Mouse (Mus musculus): ENCODE measurements around the gene Cul4b. TPM values are rescaled to one million over a fixed set of nuclear protein-coding genes. Genes with fewer than 3 reads are reported as not detected.

The Cul4b gene
- polyA plus RNA-seq, 1 experiment from 2014 or later = 11.6 TPM

DNA sequence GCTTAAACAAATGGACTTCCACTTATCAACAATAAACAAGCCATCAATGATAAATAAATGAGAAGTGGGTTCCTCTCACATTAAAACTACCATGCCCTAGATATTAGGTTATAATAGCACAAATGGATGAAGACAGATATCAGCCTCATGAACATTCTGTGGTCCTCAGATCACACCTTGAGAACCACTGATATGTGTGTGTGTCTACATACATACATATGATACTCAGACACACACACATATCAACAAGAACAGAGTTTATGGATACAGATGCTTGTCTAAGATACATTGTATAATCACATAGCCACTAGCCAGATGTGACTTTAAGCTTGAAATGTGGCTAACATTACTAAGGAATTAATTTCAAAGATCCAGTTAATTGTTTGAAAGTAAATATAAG, 7.3 kb upstream of the Cul4b start:
- no peaks in the 10 kb centered on the region for H3K9me3 ChIP-seq (ENCODE audit: control insufficient read depth, low read length)
- ATAC-seq (ENCODE audit: low FRiP score, low TSS enrichment) (no peak), DNase-seq (ENCODE audit: low spot score) (no peak)
- no peak overlapping the region for H3K4me3 ChIP-seq (ENCODE audit: low read depth, low read length)
- no peaks in the 10 kb centered on the region for H3K27me3 ChIP-seq (ENCODE audit: control insufficient read depth, insufficient read depth, low read length)
- no peaks in the 10 kb centered on the region for H3K36me3 ChIP-seq (ENCODE audit: control insufficient read depth, insufficient read depth, low read length)
- H3K9ac ChIP-seq (ENCODE audit: low read length) = no peak overlapping the region
- H3K4me2 ChIP-seq (replicated peaks; ENCODE audit: low read depth) = no peak overlapping the region
- H3K27ac ChIP-seq (replicated peaks) = no peak overlapping the region
- no peak for TF ChIP-seq CTCF (IDR thresholded peaks at IDR 0.05; ENCODE audit: low read depth)
- TF ChIP-seq EP300 (optimal IDR thresholded peaks at IDR 0.05) = no peak
- H3K4me1 ChIP-seq (replicated peaks; ENCODE audit: control insufficient read depth, insufficient read depth) = no peaks in the 10 kb centered on the region

DNA sequence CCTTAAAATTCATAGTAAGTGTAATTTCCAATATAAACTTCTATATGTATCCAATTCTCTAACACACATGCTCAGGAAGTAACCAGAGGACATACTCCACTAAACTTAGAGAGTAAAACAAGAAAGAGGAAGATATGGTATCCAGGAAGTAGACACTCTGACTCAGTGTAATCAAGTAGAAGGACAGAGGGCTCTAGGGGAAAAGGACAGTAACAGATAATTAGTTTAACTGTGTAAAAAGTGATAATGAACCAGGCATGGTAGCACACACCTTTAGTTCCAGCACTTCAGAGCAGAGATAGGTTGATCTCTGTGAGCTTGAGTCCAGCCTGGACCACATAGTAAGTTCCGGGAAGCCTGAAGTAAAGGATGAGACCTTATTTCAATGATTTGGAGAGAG, 5.1 kb upstream of the Cul4b start:
- Histone ChIP-seq H3K36me3 (ENCODE audit: control insufficient read depth, insufficient read depth, low read length) (no peaks in the 10 kb centered on the region), H3K4me1 (replicated peaks; ENCODE audit: control insufficient read depth, insufficient read depth) (no peaks in the 10 kb centered on the region), H3K27ac (replicated peaks) (no peak overlapping the region), H3K9ac (ENCODE audit: low read length) (no peak overlapping the region), H3K4me2 (replicated peaks; ENCODE audit: low read depth) (no peak overlapping the region), H3K4me3 (ENCODE audit: low read depth, low read length) (no peak overlapping the region), H3K27me3 (ENCODE audit: control insufficient read depth, insufficient read depth, low read length) (no peaks in the 10 kb centered on the region), H3K9me3 (ENCODE audit: control insufficient read depth, low read length) (no peaks in the 10 kb centered on the region)
- DNase-seq (ENCODE audit: low spot score) (no peak), ATAC-seq (ENCODE audit: low FRiP score, low TSS enrichment) (no peak)
- TF ChIP-seq EP300 (optimal IDR thresholded peaks at IDR 0.05) = no peak
- TF ChIP-seq CTCF (IDR thresholded peaks at IDR 0.05; ENCODE audit: low read depth) = no peak
- 88% methylated on average over 1 of the region's 1 CpGs for WGBS

DNA sequence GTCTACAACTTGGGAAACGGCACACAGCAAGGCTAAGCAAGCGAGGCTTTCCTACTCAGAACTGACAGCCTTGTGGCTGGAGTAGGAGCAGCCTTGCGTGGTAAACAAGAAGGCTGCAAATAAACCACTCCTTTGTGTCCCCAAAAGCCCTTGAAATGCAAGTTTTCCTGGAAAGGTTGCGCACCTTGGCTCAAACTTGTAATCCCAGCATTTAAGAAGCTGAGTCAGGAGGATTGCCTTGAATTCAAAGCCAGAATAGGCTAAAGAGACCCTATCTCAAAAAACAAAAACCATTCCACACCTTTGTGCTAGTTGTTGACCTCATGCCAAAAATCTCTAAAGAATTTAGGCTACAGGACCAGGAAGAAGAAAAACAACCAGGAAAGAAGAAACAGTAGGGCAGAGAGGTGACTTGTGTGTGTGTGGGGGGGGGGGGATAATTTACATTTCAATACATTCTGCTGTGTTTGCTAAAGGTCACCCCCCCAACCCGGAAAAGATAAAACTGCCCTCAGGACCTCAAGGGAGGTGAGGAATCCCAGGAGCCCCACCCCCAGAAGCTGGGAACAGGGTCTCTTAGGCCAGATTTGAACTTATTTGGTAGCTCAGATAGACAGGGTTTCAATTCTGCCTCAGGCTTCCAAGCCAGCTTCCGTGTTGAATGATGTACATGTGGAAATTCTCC, 9.3 kb downstream of the Cul4b start:
- Histone ChIP-seq H3K27me3 (ENCODE audit: control insufficient read depth, insufficient read depth, low read length) (no peaks in the 10 kb centered on the region), H3K4me3 (ENCODE audit: low read depth, low read length) (no peak overlapping the region), H3K27ac (replicated peaks) (no peak overlapping the region), H3K4me1 (replicated peaks; ENCODE audit: control insufficient read depth, insufficient read depth) (no peaks in the 10 kb centered on the region), H3K4me2 (replicated peaks; ENCODE audit: low read depth) (no peak overlapping the region), H3K36me3 (ENCODE audit: control insufficient read depth, insufficient read depth, low read length) (no peaks in the 10 kb centered on the region), H3K9ac (ENCODE audit: low read length) (no peak overlapping the region), H3K9me3 (ENCODE audit: control insufficient read depth, low read length) (no peaks in the 10 kb centered on the region)
- ATAC-seq (ENCODE audit: low FRiP score, low TSS enrichment) = no peak
- TF ChIP-seq EP300 (optimal IDR thresholded peaks at IDR 0.05) (no peak), CTCF (IDR thresholded peaks at IDR 0.05; ENCODE audit: low read depth) (no peak)
- no peak for DNase-seq (ENCODE audit: low spot score)
- 66% methylated on average over 6 of the region's 6 CpGs for WGBS

DNA sequence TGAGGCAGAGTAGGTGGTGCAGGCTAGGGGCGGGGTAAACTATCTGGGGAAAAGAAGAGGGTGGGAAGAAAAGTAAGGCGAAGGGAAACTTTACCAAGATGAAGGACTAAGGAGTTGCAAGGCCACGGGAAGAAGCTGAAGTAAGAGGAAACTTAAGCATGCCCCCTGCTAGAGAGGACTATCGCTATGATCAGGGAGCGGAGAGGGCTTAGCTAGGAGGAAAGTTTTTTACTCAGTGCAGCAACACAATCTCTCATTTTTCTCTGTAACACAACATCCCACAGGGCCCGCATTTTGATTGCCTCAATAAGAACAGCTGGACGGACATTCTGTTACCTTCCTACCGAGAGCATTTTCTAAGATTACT, 10.8 kb downstream of the Cul4b start:
- no peaks in the 10 kb centered on the region for H3K27me3 ChIP-seq (ENCODE audit: control insufficient read depth, insufficient read depth, low read length)
- DNase-seq (ENCODE audit: low spot score) = peak; percentile 14
- peak overlapping the region; percentile 53 for H3K9ac ChIP-seq (ENCODE audit: low read length)
- peak overlapping the region; percentile 46 for H3K4me2 ChIP-seq (replicated peaks; ENCODE audit: low read depth)
- H3K36me3 ChIP-seq (ENCODE audit: control insufficient read depth, insufficient read depth, low read length) = no peaks in the 10 kb centered on the region
- no peak for TF ChIP-seq CTCF (IDR thresholded peaks at IDR 0.05; ENCODE audit: low read depth)
- no peak for TF ChIP-seq EP300 (optimal IDR thresholded peaks at IDR 0.05)
- H3K9me3 ChIP-seq (ENCODE audit: control insufficient read depth, low read length) = no peaks in the 10 kb centered on the region
- no peak for ATAC-seq (ENCODE audit: low FRiP score, low TSS enrichment)
- H3K27ac ChIP-seq (replicated peaks) = peak overlapping the region; percentile 95
- 8% methylated on average over 8 of the region's 8 CpGs for WGBS
- peak overlapping the region; percentile 49 for H3K4me3 ChIP-seq (ENCODE audit: low read depth, low read length)
- H3K4me1 ChIP-seq (replicated peaks; ENCODE audit: control insufficient read depth, insufficient read depth) = no peaks in the 10 kb centered on the region

DNA sequence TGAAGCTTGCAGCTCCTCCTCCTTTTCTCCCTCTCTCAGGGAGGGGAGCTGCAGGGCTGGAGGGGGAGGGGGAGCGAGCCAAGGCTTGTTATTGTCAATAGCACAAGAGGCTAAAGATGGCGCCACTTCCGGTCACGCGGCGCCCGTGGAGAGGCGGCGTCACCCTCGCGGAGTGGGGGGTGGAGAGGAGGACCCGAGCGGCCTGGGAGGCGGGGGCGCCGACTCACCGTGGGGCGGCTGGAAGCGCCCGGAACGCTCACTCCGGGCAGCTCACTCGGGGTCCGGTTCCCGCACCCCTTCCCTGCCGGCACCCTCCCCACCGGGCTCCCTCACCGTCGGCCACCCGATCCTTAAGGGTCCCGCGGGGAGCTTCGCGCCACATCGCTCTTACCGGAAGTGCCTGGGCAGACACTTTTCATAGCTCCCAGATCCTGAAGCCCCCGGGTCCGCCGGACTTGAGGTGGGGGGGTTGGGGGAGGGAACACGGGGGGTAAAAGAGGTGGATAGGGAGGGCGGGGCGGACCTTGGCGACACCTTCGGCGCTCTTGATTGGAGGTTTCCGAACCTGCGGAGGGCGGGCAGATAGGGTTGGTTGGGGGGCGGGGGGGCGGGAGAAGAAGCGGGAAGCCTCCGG, 11.3 kb downstream of the Cul4b start:
- 25% methylated on average over 21 of the region's 52 CpGs for WGBS
- Histone ChIP-seq H3K27ac (replicated peaks) (peak overlapping the region; percentile 95), H3K36me3 (ENCODE audit: control insufficient read depth, insufficient read depth, low read length) (no peaks in the 10 kb centered on the region), H3K27me3 (ENCODE audit: control insufficient read depth, insufficient read depth, low read length) (no peaks in the 10 kb centered on the region), H3K4me3 (ENCODE audit: low read depth, low read length) (peak overlapping the region; percentile 49), H3K9ac (ENCODE audit: low read length) (peak overlapping the region; percentile 76), H3K4me1 (replicated peaks; ENCODE audit: control insufficient read depth, insufficient read depth) (no peaks in the 10 kb centered on the region), H3K4me2 (replicated peaks; ENCODE audit: low read depth) (peak overlapping the region; percentile 68), H3K9me3 (ENCODE audit: control insufficient read depth, low read length) (no peaks in the 10 kb centered on the region)
- DNase-seq (ENCODE audit: low spot score) (peak; percentile 92), ATAC-seq (ENCODE audit: low FRiP score, low TSS enrichment) (peak; percentile 95)
- TF ChIP-seq CTCF (IDR thresholded peaks at IDR 0.05; ENCODE audit: low read depth) (no peak), EP300 (optimal IDR thresholded peaks at IDR 0.05) (no peak)

DNA sequence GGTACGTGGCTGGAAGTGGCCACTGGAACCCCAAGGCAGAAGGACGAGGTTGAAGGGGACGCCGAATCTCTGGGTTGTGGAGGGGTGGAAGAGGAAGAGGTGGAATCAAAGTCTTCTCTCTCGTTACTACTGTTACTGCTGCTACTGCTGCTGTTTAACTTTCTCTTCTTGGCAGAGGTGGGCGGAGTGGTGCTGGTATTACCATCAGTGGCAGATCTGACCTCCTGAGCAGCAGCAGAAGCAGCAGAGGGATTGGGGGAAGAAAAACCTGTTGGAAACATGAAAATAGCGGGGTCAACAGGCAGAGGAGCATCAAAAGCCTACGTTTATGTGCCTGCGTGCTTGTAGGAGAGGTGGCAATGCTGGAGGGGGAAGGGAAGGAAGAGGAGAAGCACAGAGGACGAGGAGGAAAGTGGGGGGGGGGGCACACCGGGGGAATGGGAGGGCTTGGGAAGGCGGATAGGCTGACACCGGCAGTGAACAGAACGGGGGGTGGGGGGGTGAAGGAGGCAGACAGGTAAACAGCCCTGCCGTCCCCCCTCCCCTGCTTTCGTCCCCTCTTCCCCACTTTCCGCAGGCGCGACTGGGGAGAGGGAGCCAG, 12.0 kb downstream of the Cul4b start:
- Histone ChIP-seq H3K27me3 (ENCODE audit: control insufficient read depth, insufficient read depth, low read length) (no peaks in the 10 kb centered on the region), H3K9me3 (ENCODE audit: control insufficient read depth, low read length) (no peaks in the 10 kb centered on the region), H3K27ac (replicated peaks) (peak overlapping the region; percentile 95), H3K4me2 (replicated peaks; ENCODE audit: low read depth) (peak overlapping the region; percentile 68), H3K9ac (ENCODE audit: low read length) (peak overlapping the region; percentile 76), H3K36me3 (ENCODE audit: control insufficient read depth, insufficient read depth, low read length) (no peaks in the 10 kb centered on the region), H3K4me1 (replicated peaks; ENCODE audit: control insufficient read depth, insufficient read depth) (no peaks in the 10 kb centered on the region), H3K4me3 (ENCODE audit: low read depth, low read length) (peak overlapping the region; percentile 49)
- ATAC-seq (ENCODE audit: low FRiP score, low TSS enrichment) = no peak
- TF ChIP-seq CTCF (IDR thresholded peaks at IDR 0.05; ENCODE audit: low read depth) (no peak), EP300 (optimal IDR thresholded peaks at IDR 0.05) (no peak)
- WGBS = 19% methylated on average over 10 of the region's 19 CpGs
- DNase-seq (ENCODE audit: low spot score) = no peak

Data from stomach, postnatal 0 days (tissue).